Comparison of ENCODE assay signal across 8 mouse cellular contexts in genomic region chr11:43425166-43425709, GRCm38 (mm10). TPM values are rescaled to one million over a fixed set of nuclear protein-coding genes. Genes with fewer than 3 reads are reported as not detected.
A peak's percentile ranks its signal among the peaks of the same experiment; 100 is the strongest.
DNase-seq lines count a peak whose midpoint lies in the region; ATAC-seq lines count a peak whose summit lies in the region.

No protein-coding gene starts in this region.

- H3K36me3 ChIP-seq in megakaryocyte, embryonic 14.5 days (replicated peaks; ENCODE audit: low read length): peaks cover 47% of the 10 kb centered on the region
- peaks cover 11% of the 10 kb centered on the region for H3K36me3 ChIP-seq in limb, embryonic 15.5 days
- H3K36me3 ChIP-seq in stomach, embryonic 16.5 days (ENCODE audit: control insufficient read depth, insufficient read depth, low read length): peaks cover 4% of the 10 kb centered on the region; the same call in 1 of the 2 replicates

- H3K9me3 ChIP-seq in megakaryocyte, embryonic 14.5 days: no peaks in the 10 kb centered on the region
- H3K9me3 ChIP-seq in limb, embryonic 15.5 days: no peaks in the 10 kb centered on the region
- H3K9me3 ChIP-seq in stomach, embryonic 16.5 days (replicated peaks; ENCODE audit: control insufficient read depth, low read length): no peaks in the 10 kb centered on the region

- H3K4me3 ChIP-seq in megakaryocyte, embryonic 14.5 days (replicated peaks): peak overlapping the region; percentile 97
- peak overlapping the region; percentile 63 for H3K4me3 ChIP-seq in limb, embryonic 15.5 days
- peak overlapping the region; percentile 65; the same call in 1 of the 2 replicates for H3K4me3 ChIP-seq in stomach, embryonic 16.5 days (replicated peaks; ENCODE audit: low read length)

- peak; percentile 18 for DNase-seq in CD4-positive, CD25-positive, alpha-beta regulatory T cell, adult 2 months (ENCODE audit: low read depth, low spot score)
- no peak for DNase-seq in cerebellum, postnatal 4 days (ENCODE audit: low spot score in 2 of 2)
- no peak for DNase-seq in urinary bladder, postnatal 14 days (ENCODE audit: low spot score)

- no peak overlapping the region for H3K9ac ChIP-seq in limb, embryonic 15.5 days
- peak overlapping the region; percentile 78; the same call in 1 of the 2 replicates for H3K9ac ChIP-seq in stomach, embryonic 16.5 days (ENCODE audit: low read length)

- WGBS in limb, embryonic 15.5 days: 86% methylated on average over 9 of the region's 9 CpGs
- 77% methylated on average over 9 of the region's 9 CpGs for WGBS in stomach, embryonic 16.5 days

- H3K4me2 ChIP-seq in limb, embryonic 15.5 days: peak overlapping the region; percentile 49
- peak overlapping the region; percentile 53; the same call in 1 of the 2 replicates for H3K4me2 ChIP-seq in stomach, embryonic 16.5 days (ENCODE audit: low read depth, low read length)

- H3K27ac ChIP-seq in limb, embryonic 15.5 days: no peak overlapping the region
- H3K27ac ChIP-seq in stomach, embryonic 16.5 days (ENCODE audit: low read length): no peak overlapping the region

- no peaks in the 10 kb centered on the region for H3K27me3 ChIP-seq in megakaryocyte, embryonic 14.5 days (replicated peaks)
- no peaks in the 10 kb centered on the region for H3K27me3 ChIP-seq in limb, embryonic 15.5 days
- no peaks in the 10 kb centered on the region for H3K27me3 ChIP-seq in stomach, embryonic 16.5 days (ENCODE audit: control insufficient read depth, insufficient read depth, low read length)

- peaks cover 34% of the 10 kb centered on the region for H3K4me1 ChIP-seq in megakaryocyte, embryonic 14.5 days
- H3K4me1 ChIP-seq in limb, embryonic 15.5 days: peaks cover 11% of the 10 kb centered on the region
- H3K4me1 ChIP-seq in stomach, embryonic 16.5 days (ENCODE audit: control insufficient read depth, insufficient read depth, low read length): peaks cover 9% of the 10 kb centered on the region; the same call in 1 of the 2 replicates

- no peak for ATAC-seq in CD4-positive, CD25-positive, alpha-beta regulatory T cell, adult 4 months
- no peak for ATAC-seq in megakaryocyte, adult 5-6 weeks (ENCODE audit: poor library complexity, severe bottlenecking)
- no peak for ATAC-seq in limb, embryonic 15.5 days (ENCODE audit: insufficient number of reproducible peaks, low FRiP score, low TSS enrichment, low read depth)
- ATAC-seq in stomach, embryonic 16.5 days (ENCODE audit: insufficient read depth, low FRiP score): no peak

RNA-seq across cellular contexts. Expression of gene Pttg1, which starts 0.8 kb away (rescaled TPM):
- polyA plus RNA-seq in CD4-positive, CD25-positive, alpha-beta regulatory T cell, adult 4 months (2017; shearing (Covaris generic)): 100 to 1,000 TPM; 183 to 195 TPM
- polyA plus RNA-seq in megakaryocyte, embryonic 14.5 days (2012; ENCODE audit: insufficient read depth, low replicate concordance): 2.9 and 24.0 TPM in 2 replicates
- total RNA-seq in megakaryocyte, adult 5-6 weeks (2015): 49.1 and 49.6 TPM in 2 replicates
- total RNA-seq in megakaryocyte, adult 5-6 weeks (2017): 40.5 and 44.4 TPM in 2 replicates
- polyA plus RNA-seq in limb, embryonic 15.5 days (2015; fragmentation: Nextera tagmentation; extraction: Ambion mirVana): 74.1 and 78.7 TPM in 2 replicates
- polyA plus RNA-seq in stomach, embryonic 16.5 days (2015; fragmentation: Nextera tagmentation; extraction: Ambion mirVana): 58.7 and 65.1 TPM in 2 replicates

RNA-seq across cellular contexts. Expression of gene Slu7, which starts 8.3 kb away (rescaled TPM):
- 100 to 1,000 TPM; 103 to 115 TPM for polyA plus RNA-seq in CD4-positive, CD25-positive, alpha-beta regulatory T cell, adult 4 months (2017; shearing (Covaris generic))
- 2.2 and 7.3 TPM in 2 replicates for polyA plus RNA-seq in megakaryocyte, embryonic 14.5 days (2012; ENCODE audit: insufficient read depth, low replicate concordance)
- total RNA-seq in megakaryocyte, adult 5-6 weeks (2015): 25.9 and 36.3 TPM in 2 replicates
- total RNA-seq in megakaryocyte, adult 5-6 weeks (2017): 74.2 and 77.7 TPM in 2 replicates
- polyA plus RNA-seq in limb, embryonic 15.5 days (2015; fragmentation: Nextera tagmentation; extraction: Ambion mirVana): 55.0 and 60.2 TPM in 2 replicates
- polyA plus RNA-seq in stomach, embryonic 16.5 days (2015; fragmentation: Nextera tagmentation; extraction: Ambion mirVana): 47.0 and 51.1 TPM in 2 replicates

RNA-seq across cellular contexts. Expression of gene C1qtnf2, which starts 48.8 kb away (rescaled TPM):
- not detected for polyA plus RNA-seq in CD4-positive, CD25-positive, alpha-beta regulatory T cell, adult 4 months (2017; shearing (Covaris generic))
- polyA plus RNA-seq in megakaryocyte, embryonic 14.5 days (2012; ENCODE audit: insufficient read depth, low replicate concordance): not detected in 2 replicates
- total RNA-seq in megakaryocyte, adult 5-6 weeks (2015): not detected in 2 replicates
- total RNA-seq in megakaryocyte, adult 5-6 weeks (2017): not detected in 2 replicates
- polyA plus RNA-seq in limb, embryonic 15.5 days (2015; fragmentation: Nextera tagmentation; extraction: Ambion mirVana): 58.0 and 58.9 TPM in 2 replicates
- 13.8 TPM in 2 replicates for polyA plus RNA-seq in stomach, embryonic 16.5 days (2015; fragmentation: Nextera tagmentation; extraction: Ambion mirVana)

Comparison
In these comparisons a context has a peak if more than half of its experiments do, and no peak if none do; other contexts are left out.
1. RNA of gene C1qtnf2, which starts 48.8 kb away (polyA plus RNA-seq): 58.0 to 58.9 TPM in limb, embryonic 15.5 days and 13.8 TPM in stomach, embryonic 16.5 days; not detected in CD4-positive, CD25-positive, alpha-beta regulatory T cell, adult 4 months and not detected in megakaryocyte, embryonic 14.5 days; every median in the first group is over 10 times any median in the second.
2. Peak in every context shown above with its lines, with median percentiles within 50 percentile points of each other: H3K4me3 ChIP-seq.